Mouse (Mus musculus) MEL-GATA-1-ER (cell line): ENCODE results near the gene Map1s.
"Not testable (repeated sequence)": the region's sequence is repeated elsewhere in the genome, so short reads cannot be mapped to it uniquely, and the experiment has no call there.

ENCODE experiments used
- DNase-seq: peaks from one replicate; pipeline ENCODE4 v3.0.0-alpha.2; 2012; ENCODE audit warnings: low read depth; ENCODE audit errors: extremely low read depth

Map1s gene

DNA sequence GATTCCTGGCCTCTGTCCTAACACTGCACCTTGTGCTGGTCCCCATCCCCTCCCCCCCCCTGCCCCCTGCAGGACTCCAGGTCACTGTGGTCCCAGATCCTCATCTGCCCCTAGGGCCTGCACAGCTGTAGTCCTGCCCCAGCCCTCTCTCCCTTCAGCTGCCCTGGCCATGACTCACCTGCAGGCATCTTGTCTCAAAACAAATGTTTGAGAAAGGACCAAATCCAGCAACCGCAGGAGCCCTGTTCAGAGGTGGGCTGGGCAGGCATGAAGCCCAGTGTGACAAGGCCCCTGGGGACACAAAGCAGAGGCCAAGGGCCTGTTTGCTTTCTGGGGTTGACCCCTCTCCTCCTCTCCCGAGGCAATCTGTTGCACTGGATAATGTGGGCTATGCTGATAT, 27.6 kb upstream of the Map1s start:
- DNase-seq, result no peak

DNA sequence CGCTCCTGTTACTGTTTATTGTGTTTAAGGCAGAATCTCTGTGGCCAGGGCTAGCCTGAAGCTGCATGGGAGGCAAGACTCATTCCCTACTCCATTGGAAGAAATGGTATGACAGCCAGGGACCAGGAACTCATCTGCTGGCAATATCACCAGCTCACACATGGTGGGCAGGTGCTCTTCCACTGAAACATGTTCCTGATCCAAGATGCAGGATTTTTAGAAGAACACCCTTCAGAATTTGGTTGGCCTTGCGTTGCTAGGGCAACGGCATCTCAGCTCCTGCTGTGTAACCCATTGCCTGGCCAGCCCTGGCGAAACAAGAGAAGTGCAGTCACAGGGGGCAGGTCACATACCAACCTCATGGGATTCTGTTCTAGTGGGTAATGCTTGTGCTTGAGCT, 26.2 kb upstream of the Map1s start:
- no peak for DNase-seq

DNA sequence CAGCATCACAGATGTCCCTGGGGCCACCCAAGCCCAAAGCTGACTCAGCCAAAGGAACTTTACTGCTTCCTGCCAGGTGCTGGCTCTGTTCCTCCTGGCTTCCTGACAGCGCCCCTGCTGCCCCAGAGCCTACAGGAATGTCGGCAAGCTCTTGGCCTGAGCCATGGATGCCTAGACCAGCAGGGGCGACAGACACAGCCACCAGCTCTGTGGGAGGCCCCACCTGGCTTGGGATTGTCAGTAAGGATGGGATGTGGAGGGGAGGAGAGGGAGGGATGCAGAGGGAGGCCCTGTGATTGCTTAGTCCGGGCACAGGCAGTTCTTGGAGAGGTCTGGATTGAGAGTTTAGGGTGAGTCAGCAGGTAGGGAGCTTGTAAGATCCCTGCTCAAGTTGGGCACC, 25.6 kb upstream of the Map1s start:
- DNase-seq, result no peak

DNA sequence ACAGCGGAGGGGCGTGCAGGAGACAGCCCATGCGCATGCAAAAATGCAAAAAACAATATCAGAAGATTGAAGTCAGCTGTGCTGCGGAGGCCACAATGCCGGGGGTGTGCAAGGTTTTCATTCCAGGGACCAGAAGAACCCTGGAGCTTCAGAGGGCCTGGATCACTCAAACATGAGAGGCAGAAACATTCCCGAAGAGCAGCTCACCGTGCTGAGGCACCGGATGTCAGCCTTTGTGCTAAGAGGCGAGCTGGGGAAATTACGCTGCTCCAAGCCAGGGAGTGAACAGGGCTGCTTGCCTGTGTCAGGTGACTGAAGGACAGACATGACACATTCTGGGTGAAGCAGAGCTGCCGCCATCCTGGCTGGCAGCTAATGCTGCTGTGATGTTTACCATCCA, 25.2 kb upstream of the Map1s start:
- DNase-seq, result no peak

DNA sequence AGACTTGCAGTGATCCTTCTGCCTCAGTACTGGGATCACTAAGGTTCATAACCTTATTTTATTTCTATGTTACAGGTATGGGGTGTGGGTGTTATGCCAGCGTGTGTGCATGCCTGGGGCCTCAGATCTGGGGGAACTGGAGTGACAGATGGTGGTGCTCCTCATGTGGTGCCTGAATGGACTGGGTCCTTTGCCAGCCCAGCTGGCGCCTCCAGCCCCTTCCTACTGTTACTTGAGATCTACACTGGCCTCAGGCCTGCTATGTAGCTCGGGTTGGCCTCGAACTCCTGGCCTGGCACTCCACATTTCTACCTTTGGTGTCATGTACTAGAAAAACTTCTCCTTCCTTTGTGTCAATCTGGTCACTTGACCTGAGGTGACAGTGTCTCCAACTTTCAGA, 21.5 kb upstream of the Map1s start:
- DNase-seq, result no peak

DNA sequence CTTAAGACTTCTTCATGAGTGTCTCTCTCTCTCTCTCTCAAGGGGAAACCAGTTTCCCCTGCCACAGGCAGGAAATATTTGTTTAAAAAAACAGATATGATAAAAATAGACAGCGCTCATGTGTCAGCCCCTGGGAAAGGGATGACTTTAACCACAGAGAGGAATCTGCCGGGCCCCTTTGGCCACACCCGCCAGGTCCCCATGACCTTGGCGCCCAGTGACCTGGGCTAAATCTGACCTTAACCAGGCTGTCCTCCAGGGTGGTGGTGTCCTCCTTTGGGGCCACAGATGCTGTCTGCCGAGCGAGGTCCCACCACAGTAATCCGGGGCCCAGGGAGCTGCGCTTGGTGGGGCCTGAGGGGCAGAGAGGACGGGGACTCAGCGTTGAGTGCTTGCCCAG, 21.0 kb upstream of the Map1s start:
- no peak for DNase-seq

DNA sequence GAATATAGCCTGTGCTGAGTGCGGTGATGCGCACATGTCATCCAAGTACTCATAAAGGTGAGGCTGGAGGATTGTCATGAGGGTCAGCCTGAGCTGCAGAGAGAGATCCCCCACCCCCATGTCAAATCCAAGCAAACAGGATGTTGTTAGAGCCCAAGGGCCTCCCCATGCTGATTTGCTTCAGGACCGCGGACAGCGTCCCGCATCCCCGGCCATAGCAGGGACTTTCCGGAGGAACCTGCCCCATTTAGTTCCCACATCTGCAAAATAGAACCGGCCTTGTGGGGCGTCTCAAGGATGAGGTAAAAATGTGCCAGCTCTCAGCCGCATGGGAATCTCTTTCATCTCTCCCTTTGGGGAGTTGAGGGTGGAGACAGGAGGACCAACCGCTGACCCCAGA, 20.1 kb upstream of the Map1s start:
- DNase-seq, result no peak

DNA sequence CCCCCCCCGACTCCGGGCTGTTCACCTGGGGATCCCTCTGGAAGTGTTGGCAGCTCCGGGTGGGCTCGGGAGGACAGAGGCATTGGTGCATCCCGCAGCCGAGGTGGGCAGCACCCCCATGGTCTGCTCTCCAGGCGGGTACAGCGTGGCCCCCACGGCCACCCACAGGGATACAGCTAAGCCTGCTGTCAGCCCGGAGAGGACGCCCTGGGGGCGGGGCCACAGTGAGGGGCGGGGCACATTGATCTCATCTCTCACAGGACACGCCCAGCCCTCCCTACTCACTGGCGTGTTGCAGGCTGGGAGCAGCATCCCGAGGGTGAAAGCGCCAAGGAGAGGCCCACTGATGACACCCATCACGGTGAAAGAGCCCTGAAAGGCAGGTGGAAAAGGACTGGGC, 18.1 kb upstream of the Map1s start:
- no peak for DNase-seq

DNA sequence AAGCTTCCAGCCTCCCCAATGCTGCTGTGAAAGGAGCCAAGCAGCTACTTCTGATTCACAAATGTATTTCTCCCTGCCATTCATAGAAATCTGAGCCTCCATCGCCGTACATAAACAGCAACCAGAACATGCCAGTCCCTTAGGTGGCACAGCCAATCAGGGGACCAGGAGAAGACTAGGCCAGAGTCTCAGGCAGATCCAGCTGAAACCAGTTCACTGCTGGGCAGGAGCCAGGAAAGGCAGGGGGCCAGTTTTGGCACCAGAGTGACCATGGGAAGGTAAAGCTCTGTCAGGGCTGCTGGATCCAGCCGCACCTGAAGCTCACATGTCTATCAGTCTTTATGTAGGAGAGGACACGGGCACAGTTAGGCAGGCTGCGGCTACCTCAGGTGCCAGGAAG, 15.1 kb upstream of the Map1s start:
- no peak for DNase-seq

DNA sequence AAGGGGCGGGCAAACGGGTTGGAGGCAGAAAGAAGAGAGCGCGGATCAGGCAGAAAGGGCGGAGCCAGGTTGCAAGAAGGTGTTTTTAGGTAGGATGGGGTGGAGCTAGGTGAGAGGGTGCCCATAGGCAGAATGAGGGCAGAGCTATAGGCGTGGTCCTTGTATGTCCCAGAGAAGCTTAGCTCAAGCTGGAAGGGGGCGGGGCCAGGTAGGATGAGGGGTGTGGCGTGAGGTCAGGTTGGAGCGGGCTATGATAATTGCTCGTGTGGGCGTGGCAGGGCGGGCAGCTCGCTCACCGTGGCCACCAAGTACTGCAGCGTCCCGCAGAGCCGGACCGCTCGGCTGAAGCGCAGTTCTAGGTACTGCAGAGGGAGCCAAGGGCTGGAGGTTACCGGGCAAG, 14.4 kb upstream of the Map1s start:
- DNase-seq, result no peak

DNA sequence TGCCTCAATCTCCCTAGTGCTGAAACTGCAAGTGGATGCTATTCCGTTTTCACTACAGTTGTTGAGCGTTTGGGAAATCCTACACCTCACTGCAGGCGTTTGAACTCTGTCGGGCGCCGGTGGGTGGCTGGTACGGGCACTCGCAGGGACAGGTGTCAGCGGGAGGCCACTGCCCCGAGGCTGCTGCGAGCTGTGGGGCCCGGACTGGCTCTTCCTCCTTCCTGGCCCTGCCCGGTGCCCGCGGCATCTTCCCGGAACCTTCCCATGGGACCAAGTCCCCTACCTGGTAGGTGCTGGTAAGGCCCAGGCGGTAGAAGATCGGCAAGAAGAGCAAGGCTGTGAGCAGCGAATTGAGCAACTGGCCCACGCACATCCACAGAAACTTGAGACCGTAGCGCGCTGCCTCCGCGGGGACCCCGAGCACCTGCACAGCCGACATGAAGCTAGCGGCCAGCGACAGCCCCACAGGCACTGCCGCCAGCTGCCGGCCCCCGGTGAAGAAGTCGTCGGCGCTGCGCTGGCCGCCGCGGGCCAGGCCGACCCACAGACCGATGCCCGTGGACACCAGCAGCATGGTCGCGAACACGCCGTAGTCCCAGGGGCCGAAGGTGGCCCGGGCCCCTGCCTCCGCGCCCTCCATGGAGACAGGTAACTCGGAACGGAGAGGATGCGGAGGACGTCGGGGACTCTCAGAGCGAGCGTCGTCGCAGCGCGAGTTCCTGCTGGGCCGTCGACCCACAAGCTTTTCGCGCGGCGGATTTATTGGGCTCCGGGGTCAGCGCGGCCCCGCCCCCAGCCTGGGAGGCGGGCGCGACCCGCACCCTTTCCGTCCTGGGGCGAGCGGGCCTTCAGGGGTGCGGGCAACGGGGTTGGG, 13.5 kb upstream of the Map1s start, which contains the start of gene Slc5a5:
TSS of gene Slc5a5 (minus strand) at position 736 of the 874 bp plus-strand sequence.
- DNase-seq, result no peak

DNA sequence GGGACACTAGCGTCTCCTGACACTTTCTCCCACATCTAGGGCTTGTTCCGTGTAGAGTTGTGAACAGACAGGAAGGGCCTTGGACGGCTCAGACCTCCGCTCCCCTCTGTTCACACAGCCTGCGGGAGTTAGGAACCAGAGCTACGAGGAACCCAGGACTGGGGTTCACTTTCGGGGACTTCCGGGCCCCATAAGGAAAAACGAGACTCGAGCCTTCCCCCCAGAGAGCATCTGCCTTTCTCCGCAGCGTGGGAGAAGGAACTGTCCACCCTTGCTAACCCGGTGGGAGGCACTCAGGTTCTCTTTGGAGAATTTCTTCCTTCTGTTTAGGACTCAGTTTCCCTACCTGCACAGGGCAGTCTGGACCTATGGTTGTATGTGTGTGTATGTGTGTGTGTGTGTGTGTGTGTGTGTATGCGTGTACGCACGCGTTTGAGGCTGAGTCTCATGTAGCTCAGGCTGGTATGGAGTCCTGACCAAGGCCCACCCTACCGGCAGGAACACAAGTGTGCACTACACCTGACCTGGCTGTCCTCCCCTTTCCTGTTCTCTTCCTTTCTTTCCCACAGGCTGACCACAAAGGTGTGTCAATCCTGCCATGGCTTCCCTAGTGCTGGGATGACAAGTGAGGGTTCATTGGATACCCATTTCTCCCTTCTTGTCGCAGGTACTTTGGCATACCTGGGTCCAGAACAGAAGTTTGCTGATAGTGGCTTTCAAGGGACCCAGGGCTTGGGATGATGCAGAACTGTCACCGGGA, 12.7 kb upstream of the Map1s start:
- no peak for DNase-seq

DNA sequence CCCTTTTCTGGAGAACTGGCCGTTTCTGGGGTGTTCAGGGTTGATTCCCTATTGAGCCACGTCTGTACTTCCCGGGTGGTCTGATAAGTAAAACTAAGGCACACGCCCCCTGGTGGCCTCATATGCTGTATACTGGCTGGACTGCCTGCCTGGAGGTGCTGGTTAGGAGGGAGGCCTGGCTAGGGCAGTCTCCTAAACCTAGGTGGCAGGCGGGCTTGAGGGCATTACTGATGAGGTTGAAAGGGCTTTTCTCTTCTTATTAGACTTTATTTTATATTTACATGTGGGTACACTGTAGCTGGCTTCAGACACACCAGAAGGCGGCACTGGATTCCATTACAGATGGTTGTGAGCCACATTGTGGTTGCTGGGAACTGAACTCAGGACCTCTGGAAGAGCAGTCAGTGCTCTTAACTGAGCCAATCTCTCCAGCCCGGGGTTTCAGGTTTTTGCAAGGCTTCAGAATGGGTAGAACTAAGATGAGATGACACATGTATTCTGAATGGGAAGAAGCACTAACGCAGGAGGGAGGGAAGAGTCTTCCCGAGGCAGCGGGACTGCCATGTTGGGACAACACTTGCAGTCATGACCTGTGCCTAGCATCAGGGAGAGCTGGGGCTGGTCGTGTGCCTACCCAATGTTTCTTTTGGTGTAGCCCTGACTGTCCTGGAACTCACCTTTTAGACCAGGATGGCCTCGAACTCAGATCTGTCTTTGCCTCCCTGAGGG, 11.9 kb upstream of the Map1s start:
- DNase-seq, result peak; percentile 76

DNA sequence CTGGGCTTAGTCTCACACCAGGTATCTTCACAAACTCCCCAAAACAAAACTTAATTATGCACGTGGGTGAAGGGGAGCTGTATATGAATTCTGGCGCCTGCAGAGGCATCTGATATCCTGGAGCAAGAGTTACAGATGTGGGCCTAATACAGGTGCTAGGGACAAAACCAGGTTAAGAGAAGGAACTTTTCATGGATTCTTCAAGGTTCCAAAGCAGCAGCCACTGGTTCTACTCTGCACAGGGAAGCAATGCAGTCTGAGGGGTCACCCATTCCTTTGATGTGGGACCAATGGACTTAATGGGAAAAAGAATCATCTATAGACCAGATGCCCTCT, 11.4 kb upstream of the Map1s start:
- DNase-seq, result no peak

DNA sequence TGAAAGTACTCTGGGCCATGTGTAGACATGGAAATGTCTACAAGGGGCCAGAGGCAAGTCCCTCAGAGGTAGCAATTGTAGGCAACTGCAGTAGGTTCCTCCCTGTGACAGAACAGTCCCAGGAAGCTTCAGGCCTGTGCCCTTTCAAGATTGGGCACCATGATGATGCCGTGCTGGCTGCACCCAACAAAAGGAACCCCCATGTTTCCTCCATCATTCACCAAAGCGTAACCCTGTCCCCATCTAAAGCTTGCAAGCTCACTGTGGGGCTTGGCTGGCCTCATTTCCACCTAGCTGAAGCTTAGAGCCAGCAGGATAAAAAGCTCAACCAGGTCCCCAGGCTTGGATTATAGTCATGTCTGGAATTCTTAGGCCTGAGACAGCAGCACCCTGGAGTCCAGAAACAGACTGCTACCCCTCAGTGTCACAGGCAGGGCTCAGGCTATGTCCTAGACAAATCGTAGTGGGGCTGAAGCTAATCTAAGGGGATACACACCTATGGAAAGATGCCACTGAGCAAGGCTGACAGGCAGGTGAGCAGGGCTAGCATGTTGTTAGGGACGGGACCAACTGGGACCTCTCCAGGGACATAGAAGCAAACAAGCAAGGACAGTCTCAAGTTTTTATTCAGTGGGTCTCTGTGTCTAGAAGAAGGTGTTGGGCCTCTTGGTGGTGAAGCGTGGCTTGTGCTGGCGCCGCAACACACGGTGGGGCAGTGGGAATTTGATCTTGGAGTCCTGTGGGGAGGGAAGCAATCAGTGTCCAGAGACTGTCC, 10.8 kb upstream of the Map1s start:
- DNase-seq, result no peak

DNA sequence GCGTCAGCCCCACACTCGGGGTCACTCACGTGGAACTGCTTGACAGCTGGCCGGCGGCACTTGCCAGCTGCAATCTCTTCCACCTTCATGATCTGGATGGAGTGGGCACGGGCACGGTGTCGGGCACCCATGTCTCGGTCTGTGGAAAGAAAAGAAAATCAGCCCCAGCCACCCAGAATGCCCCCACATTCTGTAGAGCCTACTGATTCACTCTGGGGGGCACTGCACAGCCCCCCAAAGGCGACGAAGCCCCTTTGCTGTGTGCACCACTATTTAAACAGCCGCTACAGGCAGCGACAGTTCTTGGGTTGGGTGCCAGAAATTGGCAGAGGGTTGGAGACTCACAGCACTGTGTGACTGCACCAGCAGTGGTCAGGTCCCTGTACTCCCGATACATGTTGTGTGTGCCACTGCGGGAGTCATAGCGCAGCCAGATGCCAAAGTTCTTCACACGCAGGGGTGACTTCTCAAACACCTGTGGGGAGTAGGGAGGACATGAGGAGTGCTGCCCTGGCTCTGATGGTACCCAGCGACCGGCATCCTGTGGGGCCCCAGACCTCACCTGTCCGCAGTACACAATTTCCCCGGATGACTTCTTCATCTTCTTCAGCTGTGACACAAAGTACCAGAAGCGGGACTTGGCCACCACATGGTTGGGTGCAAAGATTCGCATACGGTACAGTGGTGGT, 10.0 kb upstream of the Map1s start:
- not testable (repeated sequence) for DNase-seq

DNA sequence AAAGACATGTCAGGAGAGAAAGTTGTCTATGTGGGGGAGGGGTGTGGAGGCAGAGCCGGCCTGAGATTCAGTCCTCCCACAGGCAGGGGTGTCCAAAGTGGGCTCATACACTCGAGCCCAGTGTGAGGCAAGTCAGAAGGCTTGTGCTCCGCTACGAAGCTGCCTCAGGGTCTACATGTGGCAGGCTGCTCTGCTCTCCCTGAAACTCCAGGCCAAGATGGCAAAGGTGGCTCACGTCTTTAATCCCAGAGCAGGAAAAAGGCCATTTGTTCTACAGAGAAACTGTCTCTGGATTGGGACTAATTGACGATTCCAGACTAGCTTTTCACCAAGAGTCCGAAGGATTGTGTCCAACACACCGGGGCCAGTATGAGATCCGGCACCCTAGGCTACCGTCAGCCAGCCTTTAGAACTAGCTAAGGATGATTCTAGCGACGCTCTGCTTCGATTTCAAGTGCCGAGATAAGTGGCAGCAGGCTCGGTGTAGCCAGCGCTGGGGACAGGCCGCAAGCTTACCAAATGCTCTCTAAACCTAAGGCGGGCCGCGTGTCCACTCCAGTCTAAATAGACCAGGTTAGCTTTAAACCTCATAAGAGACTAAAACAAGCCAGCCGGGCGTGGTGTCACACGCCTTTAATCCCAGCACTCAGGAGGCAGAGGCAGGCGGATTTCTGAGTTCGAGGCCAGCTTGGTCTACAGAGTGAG, 9.3 kb upstream of the Map1s start:
- DNase-seq, result no peak

DNA sequence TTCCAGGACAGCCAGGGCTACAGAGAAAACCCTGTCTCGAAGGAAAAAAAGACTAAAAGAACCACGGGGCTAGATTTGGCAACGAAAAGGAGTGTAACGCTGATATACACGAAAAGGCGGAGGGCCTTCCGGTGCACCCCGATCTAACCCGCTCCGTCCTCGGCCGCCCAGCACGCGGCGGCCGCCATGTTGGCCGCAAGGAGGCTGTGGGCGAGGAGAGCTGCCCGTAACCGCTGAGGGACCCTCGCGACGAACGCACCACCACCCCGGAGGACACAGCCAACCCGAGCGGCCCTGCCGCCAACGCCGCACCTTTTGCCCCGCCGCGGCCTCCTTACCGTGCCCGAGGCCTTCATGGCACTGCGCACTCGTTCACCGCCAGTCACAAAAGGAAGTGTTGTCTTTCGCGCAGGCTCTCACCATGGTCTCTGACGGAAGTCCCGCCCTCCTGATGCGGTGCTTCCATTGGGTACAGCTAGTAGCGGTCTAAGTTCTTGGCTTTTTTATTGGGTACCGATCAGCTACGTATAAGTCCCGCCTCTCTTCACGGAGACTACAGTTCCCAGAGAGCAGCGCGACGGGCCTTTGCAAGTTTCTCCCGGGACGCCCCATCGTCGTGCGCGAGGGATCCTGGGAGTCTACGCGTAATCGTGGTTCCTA, 8.6 kb upstream of the Map1s start, which contains the start of gene Rpl18a:
TSS of gene Rpl18a (minus strand) at position 392 of the 660 bp plus-strand sequence.
- peak; percentile 98 for DNase-seq

DNA sequence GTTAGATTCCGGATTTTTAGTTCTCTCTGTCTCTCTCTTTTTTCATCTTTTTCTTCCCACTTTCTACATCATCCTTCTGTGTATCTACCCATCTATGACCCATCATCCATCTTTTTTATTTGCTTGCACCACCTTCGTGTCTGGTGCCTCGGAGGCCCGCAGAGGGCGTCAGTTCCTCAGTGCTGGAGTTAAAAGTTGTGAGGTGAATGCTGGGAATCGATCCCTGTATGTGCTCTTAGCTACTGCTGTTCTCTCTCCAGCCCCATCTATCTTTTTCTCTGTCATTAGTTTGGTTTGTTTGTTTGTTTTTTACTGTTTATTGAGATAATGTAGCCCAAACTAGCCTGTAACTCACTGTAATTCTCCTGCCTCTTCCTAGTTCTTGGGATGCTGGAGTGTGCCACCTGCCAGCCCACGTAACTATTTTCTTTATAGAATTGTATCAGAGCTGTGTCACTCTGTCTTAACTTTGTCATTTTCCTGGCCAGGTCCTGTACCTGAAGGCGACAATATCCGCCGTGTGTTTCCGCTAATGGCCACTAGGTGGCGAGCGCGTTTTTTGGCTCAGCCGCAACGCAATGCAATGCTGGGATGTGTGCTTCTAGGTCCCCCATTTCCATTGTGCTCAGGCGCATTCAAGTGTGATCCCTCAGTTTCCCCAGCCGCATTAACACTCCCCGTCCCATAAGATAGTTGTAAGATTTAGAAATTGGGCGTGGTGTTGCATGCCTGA, 7.9 kb upstream of the Map1s start:
- DNase-seq, result peak; percentile 67
